Mouse (Mus musculus) CD4-positive helper T cell, adult 2 months (primary cell): ENCODE measurements at regions not wholly inside any gene's neighbourhood (a gene's known extent, or its start where the extent isn't known, plus 50 kb on each side); places are given as distances from the start of the nearest gene placed in this dataset.

Experiments used
- DNase-seq: peaks from one replicate; pipeline ENCODE4 v3.0.0-alpha.2; 2012; ENCODE audit warnings: low read depth, missing footprints, low spot score

DNA sequence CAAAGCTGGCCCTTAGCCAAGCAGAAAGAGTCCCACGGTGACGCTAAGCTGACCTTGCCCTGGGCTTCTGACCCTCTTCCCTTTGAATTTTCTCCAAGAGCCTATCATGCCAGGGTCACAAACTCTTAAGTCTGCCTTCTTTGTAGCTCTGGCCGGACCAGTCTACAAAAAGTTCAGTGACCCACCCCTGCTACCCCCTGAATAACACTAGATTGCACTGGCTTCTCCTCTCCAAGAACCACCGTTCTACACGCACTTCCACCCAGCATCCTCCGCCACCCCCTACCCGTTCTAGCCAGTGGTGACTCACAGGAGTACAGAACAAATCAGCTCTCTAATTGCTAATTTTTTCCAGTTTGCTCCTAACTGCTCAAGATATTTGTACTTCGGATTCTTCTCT is 325.0 kb downstream of the Tns1 start:
- DNase-seq: no peak

- DNase-seq: no peak
These were observed 326.4 kb downstream of the Tns1 start for GRCm38 (mm10) chr1:73797858-73798257.

DNA sequence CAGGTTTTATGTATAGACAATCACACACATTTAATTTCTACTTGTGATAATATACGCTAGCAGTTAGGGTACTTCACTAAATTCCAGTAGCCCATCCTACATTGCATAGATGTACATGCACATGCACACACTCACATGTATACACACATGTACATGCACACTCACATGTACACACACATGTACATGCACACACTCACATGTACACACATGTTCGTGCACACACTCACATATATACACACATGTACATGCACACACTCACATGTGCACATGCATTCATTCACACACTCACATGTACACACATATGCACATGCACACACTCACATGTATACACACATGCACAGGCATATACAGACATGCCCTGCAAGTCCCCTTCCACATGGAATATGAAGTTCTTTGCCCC is 326.8 kb downstream of the Tns1 start:
- no peak for DNase-seq

GRCm38 (mm10) chr1:73793871-73794270 is 330.4 kb downstream of the Tns1 start:
- DNase-seq: no peak

DNA sequence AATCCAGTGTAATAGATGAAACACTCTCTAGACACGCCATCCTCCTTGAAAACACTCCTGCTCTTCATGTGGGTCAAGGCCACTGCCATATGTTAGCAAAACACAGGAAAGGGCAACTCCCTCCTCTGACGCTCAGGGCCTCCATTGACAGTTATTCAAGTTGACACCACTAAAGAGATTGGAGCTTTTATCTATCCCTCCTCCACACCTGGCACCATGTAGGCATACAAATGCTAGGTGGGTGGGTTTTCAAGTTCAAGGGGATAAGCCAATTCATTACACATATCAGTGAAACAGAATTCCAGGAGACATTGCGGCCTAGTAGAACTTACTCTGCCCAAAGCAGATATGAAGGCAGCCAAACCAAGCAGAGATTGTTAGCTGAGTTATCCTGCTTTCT is 331.0 kb downstream of the Tns1 start:
- no peak for DNase-seq

- no peak for DNase-seq
These were observed 331.9 kb downstream of the Tns1 start for GRCm38 (mm10) chr1:73792311-73792710.

DNA sequence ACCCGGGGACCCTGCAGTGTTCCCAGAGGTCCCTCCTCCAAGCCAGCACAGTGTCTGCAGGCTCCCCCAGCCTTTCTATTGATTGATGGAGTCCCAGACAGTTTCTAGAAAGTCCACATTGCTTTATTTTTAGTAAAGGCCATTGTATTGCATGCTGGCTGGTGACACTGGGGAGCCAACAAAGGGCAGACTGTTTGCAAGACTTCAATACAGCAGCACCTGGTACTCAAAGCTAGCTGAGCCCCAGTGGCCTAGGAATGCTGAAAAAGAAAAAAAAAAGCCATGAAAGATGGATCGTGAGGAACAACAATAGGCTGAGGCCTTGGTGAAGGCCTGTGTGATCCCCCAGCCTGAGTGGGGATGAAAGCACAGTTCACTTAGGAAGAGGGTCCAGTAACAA is 336.6 kb downstream of the Tns1 start:
- no peak for DNase-seq

DNA sequence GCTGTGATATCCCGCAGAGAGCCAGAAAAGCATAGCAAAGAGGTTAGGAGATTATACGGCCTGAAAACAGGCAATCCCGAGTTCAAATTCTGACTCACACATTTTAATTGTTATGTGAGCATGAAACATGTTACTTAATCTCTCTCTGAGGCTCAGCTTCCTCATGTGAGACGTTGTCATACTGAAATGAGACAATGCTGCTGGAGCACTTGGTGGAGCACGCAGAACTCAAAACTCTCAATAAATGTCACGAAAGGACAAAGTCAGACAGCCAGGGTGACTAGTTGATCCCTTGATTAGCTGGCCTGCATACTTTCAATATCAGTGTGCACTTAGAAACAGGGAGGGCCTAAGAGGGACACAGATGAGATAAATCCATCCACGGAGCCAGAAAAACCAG is 337.0 kb downstream of the Tns1 start:
- no peak for DNase-seq

GRCm38 (mm10) chr1:73783303-73783702 is 340.9 kb downstream of the Tns1 start:
- DNase-seq: no peak

GRCm38 (mm10) chr1:73782871-73783270 is 341.4 kb downstream of the Tns1 start:
- no peak for DNase-seq

DNA sequence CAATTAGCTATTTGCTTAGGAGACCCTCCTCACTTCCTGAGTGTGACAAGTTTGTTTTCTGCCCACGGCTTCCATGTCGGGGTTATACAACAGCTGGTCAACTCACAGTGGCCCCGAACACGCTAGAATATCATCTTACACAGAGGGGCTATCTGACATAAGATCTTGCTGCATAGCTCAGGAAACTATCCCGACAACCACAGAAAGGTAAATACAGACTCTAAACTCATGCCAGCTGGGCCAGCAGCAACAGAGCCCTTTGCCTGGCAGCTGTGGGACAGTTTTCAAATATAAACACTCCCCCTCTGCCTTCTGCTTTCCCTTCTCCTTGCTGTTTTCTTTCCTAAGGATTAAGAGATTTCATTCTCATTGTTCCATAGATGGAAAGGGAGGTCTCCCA is 352.5 kb downstream of the Tns1 start:
- DNase-seq: no peak

GRCm38 (mm10) chr1:73770631-73771030 is 353.6 kb downstream of the Tns1 start:
- no peak for DNase-seq

GRCm38 (mm10) chr1:73764611-73765333 is 359.5 kb downstream of the Tns1 start:
- no peak for DNase-seq

GRCm38 (mm10) chr1:73758110-73759061 is 365.9 kb downstream of the Tns1 start:
- DNase-seq: no peak

DNA sequence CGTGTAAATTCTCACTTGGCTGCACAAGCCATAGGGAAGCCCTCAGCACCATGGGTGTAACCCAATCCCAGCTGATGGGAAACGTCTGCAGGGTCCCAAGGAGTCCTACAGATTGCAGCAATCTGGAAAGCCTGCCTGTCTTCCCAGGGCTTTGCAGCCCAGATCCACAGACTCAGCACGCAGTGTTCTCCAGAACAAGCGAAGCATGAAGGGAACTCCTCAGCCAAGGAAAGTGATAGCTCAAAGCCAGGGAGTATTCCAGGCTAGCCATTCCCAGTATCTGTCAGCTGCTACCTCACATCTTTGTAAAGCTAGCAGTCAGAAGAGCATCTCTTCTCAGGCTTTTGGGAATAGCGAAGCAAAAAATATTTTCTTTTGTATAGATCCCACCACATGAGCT is 368.5 kb downstream of the Tns1 start:
- no peak for DNase-seq

- DNase-seq: no peak
These were observed 369.3 kb downstream of the Tns1 start for GRCm38 (mm10) chr1:73754928-73755327.

GRCm38 (mm10) chr1:73753157-73753556 is 371.1 kb downstream of the Tns1 start:
- DNase-seq: no peak

DNA sequence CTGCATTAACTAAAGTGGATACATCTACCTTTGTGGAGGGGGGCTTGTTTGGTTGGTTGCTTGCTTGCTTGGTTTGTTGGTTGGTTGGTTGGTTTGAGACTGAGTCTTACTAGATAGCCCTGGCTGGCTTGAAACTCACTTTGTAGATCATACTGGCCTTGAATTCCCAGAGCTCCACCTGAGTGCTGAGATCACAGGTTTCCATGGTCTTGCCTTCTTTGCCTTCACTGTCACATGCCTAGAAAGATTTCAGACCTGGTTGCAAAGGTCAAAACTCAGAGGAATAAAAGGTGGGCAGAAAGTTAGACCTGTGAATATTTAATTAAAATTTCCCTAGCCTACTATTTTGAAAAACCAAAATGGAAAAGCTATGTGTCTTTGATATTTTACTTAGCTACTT is 375.5 kb downstream of the Tns1 start:
- DNase-seq: no peak

DNA sequence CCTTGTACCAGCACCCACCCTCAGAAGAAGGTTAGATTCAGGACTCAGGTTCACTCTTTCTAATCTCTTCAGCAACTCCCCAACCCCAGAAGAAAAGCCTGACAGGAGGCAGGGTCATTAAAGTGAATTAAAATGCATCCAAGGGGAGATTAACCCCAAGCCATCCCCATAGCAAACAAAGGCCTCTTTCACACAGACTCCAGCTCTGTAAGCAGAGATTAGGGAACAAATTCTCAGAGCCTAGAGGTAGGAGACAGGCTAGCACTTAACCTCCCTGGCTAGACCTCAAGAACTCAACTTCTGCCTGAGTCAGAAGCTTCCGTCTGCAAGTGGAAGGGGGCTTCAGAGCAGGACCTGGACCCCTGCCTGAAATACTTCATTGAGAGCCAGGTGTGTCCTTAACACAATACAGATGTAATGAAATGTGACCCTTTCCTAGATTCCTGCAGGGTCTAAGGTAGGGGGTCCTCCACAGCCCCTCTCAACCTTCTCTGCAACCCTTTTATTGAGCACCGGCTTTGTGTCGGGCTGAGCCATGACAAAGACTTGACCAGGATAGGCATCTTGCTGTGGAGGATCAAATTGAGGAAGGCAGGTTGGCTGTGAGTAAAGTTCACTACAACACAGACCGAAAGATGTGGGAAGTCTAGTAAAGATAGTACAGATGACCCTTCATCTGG is 379.6 kb downstream of the Tns1 start:
- DNase-seq: no peak

- DNase-seq: no peak
These were observed 380.3 kb downstream of the Tns1 start for GRCm38 (mm10) chr1:73743737-73744554.

DNA sequence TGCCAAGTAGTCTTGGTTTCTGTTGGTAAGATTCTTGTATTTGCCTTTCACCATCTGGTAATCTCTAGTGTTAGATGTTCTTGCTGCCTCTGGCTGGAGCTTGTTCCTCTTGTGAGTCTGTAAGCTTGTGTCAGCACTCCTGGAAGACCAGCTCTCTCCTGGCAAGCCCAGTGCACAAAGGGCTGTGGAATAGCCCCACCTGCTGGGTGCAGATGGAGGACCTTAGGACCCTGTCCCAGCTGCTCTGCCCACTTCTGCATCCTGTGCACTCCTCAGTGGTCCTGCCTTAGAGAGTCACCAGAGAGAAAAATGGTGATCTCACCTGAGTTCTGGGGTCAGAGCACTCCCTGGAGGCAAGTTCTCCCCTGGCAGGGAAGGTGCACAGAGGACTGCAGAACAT is 387.2 kb downstream of the Tns1 start:
- DNase-seq: no peak
